Mouse (Mus musculus): ENCODE measurements around the gene Ccdc78. TPM values are rescaled to one million over a fixed set of nuclear protein-coding genes. Genes with fewer than 3 reads are reported as not detected.

Gene Ccdc78
- polyA plus RNA-seq, 1 experiment = 0.08 TPM

- Histone ChIP-seq H3ac (ENCODE audit: control insufficient read depth, insufficient read length) (no peak overlapping the region), H3K4me2 (ENCODE audit: low read depth) (no peak overlapping the region), H3K27me3 (ENCODE audit: control insufficient read depth, insufficient read depth, insufficient read length) (no peaks in the 10 kb centered on the region), H3K36me3 (ENCODE audit: control insufficient read depth, insufficient read depth) (peaks cover 1% of the 10 kb centered on the region), H3K4me3 (no peak overlapping the region), H3K79me2 (ENCODE audit: control insufficient read depth, insufficient read depth) (no peaks in the 10 kb centered on the region)
- TF ChIP-seq E2F4 (IDR thresholded peaks at IDR 0.05; ENCODE audit: insufficient read depth) (no peak), POLR2A (IDR thresholded peaks at IDR 0.05; ENCODE audit: insufficient read length, low read depth) (no peak), CEBPB (IDR thresholded peaks at IDR 0.05; ENCODE audit: insufficient read depth, poor library complexity, severe bottlenecking) (no peak), MAX (IDR thresholded peaks at IDR 0.05; ENCODE audit: low read depth) (no peak), POLR2AphosphoS2 (IDR thresholded peaks at IDR 0.05; ENCODE audit: insufficient read length, low read depth) (peak; percentile 58), REST (IDR thresholded peaks at IDR 0.05; ENCODE audit: insufficient read depth, insufficient read length) (no peak)
Measured at GRCm38 (mm10) chr17:25786781-25787504, 563 bp downstream of the Ccdc78 start.

DNA sequence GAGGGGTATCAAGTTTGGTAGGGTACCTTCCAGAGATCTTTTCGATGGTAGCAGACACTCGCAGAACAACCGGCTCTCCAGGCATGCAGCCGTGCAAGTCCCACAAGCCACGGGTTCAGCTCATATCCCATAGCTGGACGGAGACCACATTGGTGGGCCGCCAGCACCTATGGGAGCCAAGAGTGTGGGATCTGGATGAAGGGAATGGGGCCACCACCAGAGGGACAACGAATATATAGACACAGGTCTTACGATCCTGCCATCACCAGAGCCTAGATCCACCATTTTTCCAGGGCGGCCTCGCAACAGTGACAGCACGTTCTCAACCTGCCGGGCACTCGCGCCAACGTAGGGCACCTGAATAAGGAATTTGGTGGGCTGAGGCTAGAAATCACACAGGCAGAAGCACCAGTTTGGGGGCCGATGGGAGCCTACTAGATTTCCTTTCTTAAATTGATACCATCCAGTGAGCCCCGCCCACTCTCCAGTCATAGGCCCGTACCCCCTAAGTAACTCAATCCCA is 5.0 kb downstream of the Ccdc78 start:
- H3K4me2 ChIP-seq (ENCODE audit: low read depth) = peak overlapping the region; percentile 90
- TF ChIP-seq POLR2A (IDR thresholded peaks at IDR 0.05; ENCODE audit: insufficient read length, low read depth) = no peak
- peak; percentile 12 for TF ChIP-seq POLR2AphosphoS2 (IDR thresholded peaks at IDR 0.05; ENCODE audit: insufficient read length, low read depth)
- no peaks in the 10 kb centered on the region for H3K36me3 ChIP-seq (ENCODE audit: control insufficient read depth, insufficient read depth)

DNA sequence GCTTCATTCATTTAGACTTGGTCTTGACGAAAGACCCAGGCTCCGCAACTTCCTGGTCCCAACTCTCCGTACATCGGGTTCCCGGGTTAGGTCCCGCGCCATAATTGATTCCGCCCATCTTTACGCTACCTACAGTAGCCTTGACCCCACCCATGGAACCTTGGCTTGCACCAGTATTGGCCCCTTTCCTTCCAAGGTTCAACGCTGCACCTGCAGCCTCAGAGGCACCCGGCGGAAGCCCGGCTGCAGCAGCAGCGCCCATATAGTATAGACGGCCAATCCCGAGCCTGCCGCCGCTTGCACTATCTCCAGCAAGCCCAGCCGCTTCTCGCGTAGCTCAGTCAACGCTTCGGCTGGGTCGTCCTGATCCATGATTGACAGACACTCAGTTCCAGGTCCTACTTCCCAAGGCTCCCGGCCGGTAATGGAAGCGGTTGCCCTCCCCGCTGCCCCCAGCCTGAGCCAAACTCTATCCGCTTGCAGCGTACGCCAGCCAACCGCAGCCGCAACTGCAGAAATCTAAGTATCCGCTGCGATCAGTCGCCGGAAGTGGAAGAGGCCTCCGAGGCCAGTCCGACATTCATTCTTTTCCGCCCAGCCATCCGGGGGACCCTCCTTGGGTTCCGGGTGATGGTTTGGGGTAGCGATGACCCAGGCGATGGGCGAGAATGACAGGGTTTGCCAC is 5.6 kb downstream of the Ccdc78 start:
- TF ChIP-seq POLR2A (IDR thresholded peaks at IDR 0.05; ENCODE audit: insufficient read length, low read depth) (peak; percentile 85), POLR2AphosphoS2 (IDR thresholded peaks at IDR 0.05; ENCODE audit: insufficient read length, low read depth) (peak; percentile 91), MYOG (IDR thresholded peaks at IDR 0.05; ENCODE audit: control insufficient read depth in 1 of 3, insufficient read depth in 1 of 3, insufficient read length in 2 of 3, low read depth in 2 of 3) (peak in 1 of 3 experiments; percentile 16), SRF (IDR thresholded peaks at IDR 0.05; ENCODE audit: control insufficient read depth, insufficient read length, low read depth) (no peak)
- Histone ChIP-seq H3K4me2 (ENCODE audit: low read depth) (peak overlapping the region; percentile 90), H3K4me3 (peak overlapping the region; percentile 65), H3K27me3 (ENCODE audit: control insufficient read depth, insufficient read depth, insufficient read length) (no peaks in the 10 kb centered on the region), H3ac (ENCODE audit: control insufficient read depth, insufficient read length) (peak overlapping the region; percentile 19), H3K79me2 (ENCODE audit: control insufficient read depth, insufficient read depth) (no peaks in the 10 kb centered on the region), H3K36me3 (ENCODE audit: control insufficient read depth, insufficient read depth) (no peaks in the 10 kb centered on the region)

More for the DNA sequence above, 5.0 kb downstream of the Ccdc78 start:
- H3K79me2 ChIP-seq (ENCODE audit: control insufficient read depth, insufficient read depth) = no peaks in the 10 kb centered on the region
- H3K4me3 ChIP-seq = peak overlapping the region; percentile 65
- H3ac ChIP-seq (ENCODE audit: control insufficient read depth, insufficient read length) = peak overlapping the region; percentile 19
- H3K27me3 ChIP-seq (ENCODE audit: control insufficient read depth, insufficient read depth, insufficient read length) = no peaks in the 10 kb centered on the region

- peak within 1 kb of the TSS; percentile 90 for H3K4me2 ChIP-seq (ENCODE audit: low read depth)
- no peaks in the 10 kb centered on the region for H3K79me2 ChIP-seq (ENCODE audit: control insufficient read depth, insufficient read depth)
- no peaks in the 10 kb centered on the region for H3K27me3 ChIP-seq (ENCODE audit: control insufficient read depth, insufficient read depth, insufficient read length)
- H3ac ChIP-seq (ENCODE audit: control insufficient read depth, insufficient read length) = peak within 1 kb of the TSS; percentile 19
- peak within 1 kb of the TSS; percentile 65 for H3K4me3 ChIP-seq
- TF ChIP-seq MAX (IDR thresholded peaks at IDR 0.05; ENCODE audit: low read depth) (no peak), CEBPB (IDR thresholded peaks at IDR 0.05; ENCODE audit: insufficient read depth, poor library complexity, severe bottlenecking) (no peak), REST (IDR thresholded peaks at IDR 0.05; ENCODE audit: insufficient read depth, insufficient read length) (no peak), POLR2A (IDR thresholded peaks at IDR 0.05; ENCODE audit: insufficient read length, low read depth) (no peak), USF1 (IDR thresholded peaks at IDR 0.05; ENCODE audit: low read depth) (no peak), TCF3 (IDR thresholded peaks at IDR 0.05; ENCODE audit: insufficient read length, low read depth) (no peak), TCF12 (IDR thresholded peaks at IDR 0.05; ENCODE audit: insufficient read depth, poor library complexity, severe bottlenecking) (no peak)
- no peaks in the 10 kb centered on the region for H3K36me3 ChIP-seq (ENCODE audit: control insufficient read depth, insufficient read depth)
Measured at GRCm38 (mm10) chr17:25792615-25793014, 6.2 kb downstream of the Ccdc78 start, which contains the start of gene Fam173a. Fam173a (minus strand) TSS chr17:25792901.

DNA sequence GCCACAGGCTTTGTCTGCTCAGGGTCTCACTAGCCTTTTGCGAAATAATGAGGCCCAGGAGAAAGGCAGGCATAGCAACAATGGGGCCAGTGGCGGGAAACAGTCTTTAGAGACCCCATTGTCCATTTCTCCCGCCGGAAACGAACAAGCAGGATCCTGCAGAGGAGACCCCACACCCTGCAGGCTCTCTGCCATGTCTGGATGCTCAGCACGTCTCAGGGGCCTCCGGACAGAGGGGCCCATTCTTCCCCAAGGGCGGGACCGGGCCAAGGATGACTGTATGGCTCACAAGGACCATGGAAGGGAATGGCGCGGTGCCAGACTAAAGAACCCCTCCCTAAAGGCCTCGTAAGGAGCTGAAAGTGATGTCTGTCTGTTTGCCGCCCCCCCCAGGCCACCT is 7.8 kb downstream of the Ccdc78 start:
- Histone ChIP-seq H3ac (ENCODE audit: control insufficient read depth, insufficient read length) (no peak overlapping the region), H3K36me3 (ENCODE audit: control insufficient read depth, insufficient read depth) (no peaks in the 10 kb centered on the region), H3K4me2 (ENCODE audit: low read depth) (no peak overlapping the region), H3K79me2 (ENCODE audit: control insufficient read depth, insufficient read depth) (no peaks in the 10 kb centered on the region), H3K27me3 (ENCODE audit: control insufficient read depth, insufficient read depth, insufficient read length) (no peaks in the 10 kb centered on the region), H3K4me3 (no peak overlapping the region)
- TF ChIP-seq MAX (IDR thresholded peaks at IDR 0.05; ENCODE audit: low read depth) (no peak), POLR2A (IDR thresholded peaks at IDR 0.05; ENCODE audit: insufficient read length, low read depth) (no peak)

GRCm38 (mm10) chr17:25794998-25795397 is 8.6 kb downstream of the Ccdc78 start:
- H3K27me3 ChIP-seq (ENCODE audit: control insufficient read depth, insufficient read depth, insufficient read length) = no peaks in the 10 kb centered on the region
- no peak overlapping the region for H3K4me2 ChIP-seq (ENCODE audit: low read depth)
- H3K79me2 ChIP-seq (ENCODE audit: control insufficient read depth, insufficient read depth) = no peaks in the 10 kb centered on the region
- no peaks in the 10 kb centered on the region for H3K36me3 ChIP-seq (ENCODE audit: control insufficient read depth, insufficient read depth)
- TF ChIP-seq MYOG (IDR thresholded peaks at IDR 0.05; ENCODE audit: control insufficient read depth in 1 of 3, insufficient read depth in 1 of 3, insufficient read length in 2 of 3, low read depth in 2 of 3) = no peak
- TF ChIP-seq SRF (IDR thresholded peaks at IDR 0.05; ENCODE audit: control insufficient read depth, insufficient read length, low read depth) = no peak
- TF ChIP-seq TCF3 (IDR thresholded peaks at IDR 0.05; ENCODE audit: insufficient read length, low read depth) = no peak
- TF ChIP-seq TCF12 (IDR thresholded peaks at IDR 0.05; ENCODE audit: insufficient read depth, poor library complexity, severe bottlenecking) = no peak
- no peak for TF ChIP-seq POLR2A (IDR thresholded peaks at IDR 0.05; ENCODE audit: insufficient read length, low read depth)
- no peak for TF ChIP-seq E2F4 (IDR thresholded peaks at IDR 0.05; ENCODE audit: insufficient read depth)
- TF ChIP-seq POLR2AphosphoS2 (IDR thresholded peaks at IDR 0.05; ENCODE audit: insufficient read length, low read depth) = no peak
- TF ChIP-seq REST (IDR thresholded peaks at IDR 0.05; ENCODE audit: insufficient read depth, insufficient read length) = no peak
- TF ChIP-seq USF1 (IDR thresholded peaks at IDR 0.05; ENCODE audit: low read depth) = no peak
- no peak for TF ChIP-seq MAX (IDR thresholded peaks at IDR 0.05; ENCODE audit: low read depth)
- TF ChIP-seq CEBPB (IDR thresholded peaks at IDR 0.05; ENCODE audit: insufficient read depth, poor library complexity, severe bottlenecking) = no peak
- no peak for TF ChIP-seq MYOD1 (IDR thresholded peaks at IDR 0.05; ENCODE audit: control insufficient read depth in 1 of 3, insufficient read length in 2 of 3, low read depth in 2 of 3)
- H3ac ChIP-seq (ENCODE audit: control insufficient read depth, insufficient read length) = no peak overlapping the region
- H3K4me3 ChIP-seq = peak overlapping the region; percentile 47
